Mouse (Mus musculus): ENCODE results near the gene Scube1.

Gene Scube1

DNA sequence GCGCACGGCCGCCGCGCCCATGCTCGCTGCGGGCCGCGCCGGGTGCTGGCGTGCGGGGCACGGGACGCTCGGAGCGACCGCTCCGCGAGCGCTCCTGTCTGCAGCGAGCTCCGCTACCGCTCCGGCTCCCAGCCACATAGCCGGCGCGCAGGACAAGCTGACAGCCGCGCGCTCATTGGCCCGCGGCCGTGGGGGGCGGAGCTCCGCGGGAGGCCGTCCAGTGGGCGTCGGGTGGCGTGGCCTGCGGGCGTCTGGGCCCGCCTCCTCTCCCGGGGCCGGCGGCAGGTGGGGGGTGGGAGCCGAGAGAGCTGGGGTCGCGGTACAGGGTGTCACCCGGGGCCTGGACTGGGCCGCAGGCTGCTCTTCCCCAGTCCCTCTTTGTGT, at the start of gene Scube1:
TSS of gene Scube1 (minus strand) at position 136 of the 384 bp plus-strand sequence.
- no peak for DNase-seq (ENCODE audit: extremely low read depth, low read depth, low spot score)

DNA sequence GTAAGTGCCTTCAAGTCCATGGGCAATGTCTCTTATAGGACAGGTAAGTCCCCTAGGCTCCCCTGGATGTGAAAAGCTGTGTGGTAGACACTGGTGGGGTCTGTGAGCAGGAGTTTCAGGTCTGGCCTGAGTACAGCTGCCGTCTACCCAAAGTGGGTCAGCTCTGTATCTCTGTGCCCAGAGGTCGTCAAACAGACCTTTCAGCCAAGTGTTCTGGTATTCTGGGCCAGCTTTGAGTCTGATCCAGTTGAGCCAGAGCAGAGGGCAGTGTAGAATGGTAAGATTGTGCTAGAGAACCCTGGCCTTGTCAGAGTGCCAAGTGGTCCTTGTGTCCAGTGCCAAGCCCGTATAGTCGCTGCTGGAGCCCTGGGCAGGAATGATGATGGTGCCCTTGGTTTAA, 48.1 kb upstream of the Scube1 start:
- DNase-seq (ENCODE audit: extremely low read depth, low read depth, low spot score) = no peak

DNA sequence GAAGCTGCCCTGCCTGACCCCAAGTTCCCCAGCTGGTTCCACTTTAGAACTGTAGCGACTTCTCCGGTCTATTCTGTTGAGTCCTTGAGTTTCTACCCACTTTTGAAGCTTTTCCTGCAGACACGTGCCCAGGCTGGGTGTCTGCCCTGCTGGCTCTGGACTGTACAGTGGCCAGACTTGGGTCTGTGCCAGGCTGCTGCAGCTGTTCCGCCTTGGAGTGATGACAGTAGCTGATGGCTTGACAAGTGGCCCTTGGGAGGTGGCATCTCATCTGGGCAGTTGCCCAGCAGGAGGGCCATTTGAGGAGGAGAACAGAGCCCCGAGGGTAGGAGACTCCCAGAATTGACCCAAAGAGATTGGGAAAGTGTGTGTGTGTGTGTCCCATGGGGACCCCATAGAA, 47.6 kb upstream of the Scube1 start:
- no peak for DNase-seq (ENCODE audit: extremely low read depth, low read depth, low spot score)

DNA sequence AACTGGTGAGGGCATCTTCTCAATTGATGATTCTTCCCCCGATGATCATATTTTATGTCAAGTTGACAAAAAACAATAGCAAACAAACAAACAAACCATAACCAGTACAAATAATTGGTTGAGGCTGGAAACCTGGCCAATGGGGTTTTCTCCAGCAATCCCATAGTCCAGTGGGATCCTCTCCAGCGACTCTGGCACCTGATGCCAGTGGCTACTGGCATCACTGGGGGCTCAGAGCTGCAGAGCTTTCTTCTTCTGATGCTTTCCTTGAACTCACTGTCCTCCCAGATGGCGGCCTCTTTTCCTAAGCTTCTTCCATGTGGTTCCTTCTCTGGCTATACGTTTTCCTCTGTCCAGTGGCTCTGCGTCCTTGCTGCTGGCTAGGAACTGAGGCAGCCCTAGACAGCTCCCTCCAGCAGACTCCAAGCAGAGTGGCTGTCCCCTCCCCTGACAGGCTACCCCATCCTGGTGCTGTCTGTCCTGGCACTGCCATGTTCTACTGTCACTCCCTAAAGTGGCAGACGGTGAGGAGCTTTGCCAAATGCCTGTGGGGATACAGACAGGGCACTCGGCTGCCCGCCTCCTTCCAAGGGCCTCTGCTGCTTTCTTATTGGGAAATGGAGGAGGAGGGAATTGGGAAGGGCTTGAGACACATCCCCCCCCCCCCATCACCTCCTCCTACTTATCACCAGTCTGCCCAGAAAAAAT, 46.7 kb upstream of the Scube1 start:
- no peak for DNase-seq (ENCODE audit: extremely low read depth, low read depth, low spot score)

DNA sequence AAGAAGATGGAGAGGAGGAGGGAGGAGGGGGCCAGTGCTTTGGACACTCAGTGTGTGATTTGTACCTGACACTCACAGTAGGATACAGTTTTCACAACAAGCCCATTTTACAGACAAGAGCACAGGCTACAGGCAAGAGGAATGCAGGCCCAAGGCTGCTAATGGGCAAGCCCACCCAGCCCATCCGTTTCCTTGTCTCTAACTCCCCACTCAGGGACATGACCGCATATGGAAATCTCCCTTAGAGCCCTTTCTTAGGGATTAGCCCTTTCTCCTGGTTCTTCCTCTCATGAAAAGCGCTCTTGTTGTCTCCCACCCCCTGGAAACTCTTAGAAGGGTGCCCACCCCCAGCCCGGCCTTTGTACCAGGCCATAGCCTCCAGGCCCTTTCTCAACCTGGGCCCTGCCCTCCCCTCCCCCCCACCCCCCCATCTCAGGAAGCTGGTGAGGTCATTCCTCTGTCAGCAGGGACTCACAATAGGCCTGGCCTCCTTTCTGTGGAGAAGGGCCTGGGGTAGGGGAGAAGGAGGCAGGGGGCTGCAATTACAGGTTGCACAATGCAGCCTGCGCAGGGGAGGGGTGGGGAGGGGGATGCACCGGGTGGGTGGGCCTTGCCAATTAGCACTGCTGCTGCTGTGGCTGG, 40.7 kb upstream of the Scube1 start:
- DNase-seq (ENCODE audit: extremely low read depth, low read depth, low spot score) = no peak

DNA sequence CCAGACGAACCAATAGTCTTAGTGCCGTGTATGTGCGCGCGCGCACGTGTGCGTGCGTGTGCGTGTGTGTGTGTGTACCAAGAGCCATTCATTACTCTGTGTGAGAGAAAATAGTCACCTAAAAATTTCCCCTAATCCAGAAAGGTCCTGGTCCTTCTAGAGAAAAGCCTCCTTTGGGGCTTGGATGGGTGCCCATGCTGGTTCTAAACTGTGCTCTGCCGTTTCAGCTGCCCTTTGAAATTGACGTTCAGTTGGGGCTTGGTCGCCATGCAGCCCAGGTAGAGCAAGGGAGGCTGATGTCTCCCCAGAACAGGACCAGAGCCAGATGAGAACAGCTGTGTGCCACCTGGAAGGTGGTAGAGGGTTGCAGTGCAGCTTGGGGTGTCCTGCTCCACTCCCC, 36.7 kb upstream of the Scube1 start:
- no peak for DNase-seq (ENCODE audit: extremely low read depth, low read depth, low spot score)

DNA sequence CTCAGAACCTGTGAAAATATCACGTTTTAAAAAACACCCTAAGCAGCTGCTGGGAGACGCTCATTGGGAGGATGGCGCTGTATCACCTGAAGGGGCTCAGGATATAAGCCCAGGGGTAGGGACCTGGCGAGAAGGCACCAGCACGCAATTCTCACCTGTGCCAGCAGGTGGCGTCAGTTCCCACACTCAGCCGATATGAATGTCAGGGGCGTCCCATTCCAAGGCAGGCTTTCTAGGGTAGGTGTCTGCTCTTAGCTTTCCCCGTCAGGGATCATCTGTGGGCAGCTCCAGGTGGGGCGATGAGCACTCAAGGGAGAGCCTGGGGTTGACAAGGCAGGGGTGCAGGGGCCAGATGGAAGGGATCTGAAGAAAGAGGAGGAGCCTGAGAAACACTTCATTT, 35.9 kb upstream of the Scube1 start:
- no peak for DNase-seq (ENCODE audit: extremely low read depth, low read depth, low spot score)

DNA sequence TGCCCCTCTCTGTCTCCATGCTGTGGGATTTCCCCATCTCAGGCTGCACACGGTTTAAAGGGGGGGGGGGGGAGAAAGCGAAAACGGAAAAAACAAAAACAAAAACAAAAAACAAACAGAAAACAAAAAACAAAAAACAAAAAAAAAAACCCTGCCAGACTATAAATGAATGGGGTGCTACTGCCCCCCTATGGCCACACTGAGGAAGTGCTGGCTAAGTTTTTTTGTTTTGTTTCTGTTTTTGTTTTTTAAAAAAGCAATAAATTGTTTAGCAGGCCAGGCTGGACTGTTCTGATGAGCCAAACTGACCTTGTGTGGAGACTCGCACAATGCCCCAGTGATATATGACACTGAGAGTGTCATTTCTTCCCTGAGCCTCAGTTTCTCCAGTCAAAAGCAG, 34.1 kb upstream of the Scube1 start:
- no peak for DNase-seq (ENCODE audit: extremely low read depth, low read depth, low spot score)

DNA sequence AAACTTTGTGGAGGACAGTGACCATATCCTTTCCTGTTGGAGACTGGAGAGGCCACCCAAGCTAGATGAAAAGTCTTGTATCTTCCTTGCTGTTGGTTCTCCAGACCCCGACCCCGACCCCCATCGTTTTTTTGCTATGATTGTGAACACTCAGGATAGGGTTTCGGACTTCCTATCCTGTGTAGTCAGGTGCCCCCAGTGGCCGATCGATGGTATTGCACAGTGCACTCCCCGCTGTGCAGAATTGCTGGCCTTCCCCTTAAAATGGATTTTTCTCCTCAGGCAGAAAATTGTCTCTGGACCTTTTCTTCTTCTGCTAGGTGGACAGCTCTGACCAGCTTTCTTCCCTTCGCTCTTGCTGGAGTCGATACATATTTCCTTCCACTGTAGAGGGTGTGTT, 31.9 kb upstream of the Scube1 start:
- no peak for DNase-seq (ENCODE audit: extremely low read depth, low read depth, low spot score)

DNA sequence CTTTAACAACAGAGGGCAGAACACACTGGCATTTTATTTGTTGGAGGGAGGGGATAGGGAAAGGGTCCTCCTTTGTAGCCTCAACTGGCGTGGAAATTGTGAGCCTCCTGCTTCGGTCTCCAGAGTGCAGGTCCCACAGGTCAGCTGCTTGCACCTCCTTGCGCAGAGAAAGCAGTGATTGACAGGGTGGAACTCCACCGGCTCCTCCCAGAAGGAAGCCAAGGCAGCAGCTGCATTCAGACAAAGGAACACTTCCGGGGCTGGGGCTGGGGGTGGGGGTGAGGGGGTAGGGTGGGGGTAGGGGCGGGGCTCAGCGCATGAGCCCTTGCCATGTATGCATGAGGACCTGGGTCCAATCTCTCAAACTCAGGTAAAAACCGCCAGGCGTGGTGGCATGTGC, 24.6 kb upstream of the Scube1 start:
- DNase-seq (ENCODE audit: extremely low read depth, low read depth, low spot score) = no peak

DNA sequence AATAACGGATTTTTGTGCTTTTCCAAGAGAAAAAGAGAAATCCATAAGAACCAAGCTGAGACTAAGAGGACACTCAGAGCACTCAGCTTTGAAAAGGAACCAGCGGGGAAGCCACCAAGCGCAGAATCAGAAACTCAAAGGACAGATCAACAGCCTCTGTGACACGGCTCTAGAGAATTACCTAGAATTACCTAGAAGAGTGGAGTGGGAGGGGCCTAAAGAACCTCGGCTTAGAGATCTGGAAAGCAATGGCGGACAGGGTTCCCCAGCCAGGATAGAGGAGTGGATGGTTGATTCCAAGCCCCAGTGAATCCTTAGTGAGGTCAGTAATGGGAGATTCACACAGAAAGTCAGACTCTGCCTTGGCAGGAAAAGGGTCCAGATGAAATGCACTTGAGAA, 24.2 kb upstream of the Scube1 start:
- DNase-seq (ENCODE audit: extremely low read depth, low read depth, low spot score) = no peak

DNA sequence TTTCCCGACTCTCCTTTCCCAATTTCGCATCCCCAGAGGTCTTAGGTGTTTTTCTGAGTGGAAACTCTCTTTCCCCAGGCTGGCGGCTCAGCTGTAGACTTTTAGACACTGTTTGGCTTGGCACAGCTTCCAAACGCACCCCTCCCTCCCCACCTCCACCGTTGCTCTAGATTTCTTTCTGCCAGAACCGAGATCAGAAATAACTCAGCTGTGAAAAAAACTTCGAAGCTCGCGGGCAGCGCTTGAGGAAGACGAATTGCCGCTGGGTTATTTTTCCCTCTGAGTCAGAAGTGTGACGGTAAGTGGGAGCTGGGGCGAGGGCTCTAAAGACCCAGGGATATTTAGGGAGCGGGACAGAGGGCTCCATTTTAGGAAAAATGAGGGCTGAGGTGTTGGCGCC, 21.5 kb upstream of the Scube1 start:
- no peak for DNase-seq (ENCODE audit: extremely low read depth, low read depth, low spot score)

DNA sequence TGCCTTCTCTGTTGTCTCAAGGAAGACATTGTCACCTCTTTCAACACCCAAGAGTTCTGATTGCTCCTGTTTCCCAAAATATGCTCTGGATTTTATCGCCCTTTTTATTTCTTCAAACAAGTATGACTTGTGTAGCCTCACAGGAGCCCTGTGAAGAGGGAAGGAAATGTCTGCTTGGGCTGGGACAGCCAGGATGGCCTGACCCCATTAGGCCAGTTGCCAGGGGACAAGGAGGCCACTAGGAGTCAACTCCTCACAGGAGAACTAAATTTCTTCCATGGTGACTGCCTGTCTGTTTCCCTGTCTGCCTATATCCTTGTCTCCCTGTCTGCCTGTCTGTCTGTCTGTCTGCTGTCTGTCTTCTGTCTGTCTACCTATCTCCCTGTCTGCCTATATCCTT, 17.2 kb upstream of the Scube1 start:
- DNase-seq (ENCODE audit: extremely low read depth, low read depth, low spot score) = no peak

DNA sequence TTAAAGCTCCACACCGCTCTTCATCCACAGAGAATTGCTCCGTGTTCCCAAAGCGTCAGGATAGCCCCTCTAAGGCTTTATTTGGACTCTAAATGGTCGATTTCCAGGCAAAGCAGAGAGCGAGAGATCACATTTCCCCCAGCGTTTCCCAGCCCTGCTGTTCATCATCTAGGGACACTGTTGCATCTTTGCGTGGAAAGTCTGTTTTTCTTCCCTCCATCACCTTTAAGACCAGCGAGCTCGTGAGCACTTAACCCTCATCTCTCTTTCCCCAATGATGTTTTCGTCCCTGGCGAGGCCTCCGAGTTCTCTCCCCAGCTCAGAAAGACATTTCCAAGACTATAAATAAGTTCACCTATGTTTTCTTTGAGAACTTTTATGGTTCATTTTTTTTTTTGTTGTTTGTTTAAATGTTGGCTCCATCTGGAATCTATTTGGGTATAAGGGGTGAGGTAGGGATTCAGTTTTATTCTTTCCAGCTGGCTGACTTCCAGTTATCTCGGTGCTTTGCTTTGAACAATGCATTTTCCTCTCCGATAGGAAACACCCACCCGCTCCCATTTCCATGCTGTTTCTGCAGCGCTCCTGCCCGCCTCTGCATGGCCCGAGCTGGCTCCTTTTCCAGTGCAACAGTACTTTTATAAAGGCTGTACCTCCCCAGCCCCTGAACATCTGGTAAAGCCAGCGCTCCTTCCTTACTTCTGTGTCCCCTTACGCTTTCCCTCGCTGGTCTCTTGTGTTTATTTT, 16.0 kb upstream of the Scube1 start:
- no peak for DNase-seq (ENCODE audit: extremely low read depth, low read depth, low spot score)

DNA sequence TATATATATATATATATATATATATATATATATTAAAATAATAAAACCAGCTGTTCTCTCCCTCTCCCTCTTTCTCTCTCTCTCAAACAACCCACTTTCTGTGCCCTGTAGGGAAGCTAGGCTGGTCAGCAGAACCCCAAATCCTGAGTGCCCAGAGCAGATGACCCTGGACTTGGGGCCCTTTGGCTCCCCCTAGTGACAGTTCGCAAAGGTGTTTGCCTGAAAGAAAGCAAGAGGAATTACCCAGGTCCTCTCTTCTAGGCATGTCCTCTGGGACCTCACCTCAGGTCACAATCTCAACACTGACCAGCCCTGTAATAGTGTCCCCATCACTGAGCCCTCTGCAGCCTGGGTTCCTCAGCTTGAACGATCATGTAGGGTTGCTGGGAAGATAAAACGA, 2.8 kb upstream of the Scube1 start:
- DNase-seq (ENCODE audit: extremely low read depth, low read depth, low spot score) = no peak

DNA sequence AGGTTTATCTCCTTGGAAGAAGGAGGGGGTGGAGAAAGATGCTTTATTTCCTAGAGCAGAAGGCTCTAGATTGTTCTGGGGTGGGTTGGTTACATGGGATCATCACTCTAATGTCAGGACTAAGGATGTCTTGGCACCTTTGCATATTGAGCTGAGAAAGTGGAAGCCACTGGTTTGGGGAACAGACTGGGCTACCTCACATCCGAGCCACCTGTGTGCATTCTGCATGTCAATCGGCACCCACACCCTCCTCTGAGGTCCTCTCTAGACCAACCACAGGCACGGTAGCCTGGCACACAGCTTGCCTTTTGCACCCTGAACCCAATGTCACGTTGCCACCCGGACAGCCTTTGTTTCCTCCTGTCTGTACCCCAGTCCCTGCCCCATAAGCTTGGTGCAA, 1.9 kb upstream of the Scube1 start:
- no peak for DNase-seq (ENCODE audit: extremely low read depth, low read depth, low spot score)

DNA sequence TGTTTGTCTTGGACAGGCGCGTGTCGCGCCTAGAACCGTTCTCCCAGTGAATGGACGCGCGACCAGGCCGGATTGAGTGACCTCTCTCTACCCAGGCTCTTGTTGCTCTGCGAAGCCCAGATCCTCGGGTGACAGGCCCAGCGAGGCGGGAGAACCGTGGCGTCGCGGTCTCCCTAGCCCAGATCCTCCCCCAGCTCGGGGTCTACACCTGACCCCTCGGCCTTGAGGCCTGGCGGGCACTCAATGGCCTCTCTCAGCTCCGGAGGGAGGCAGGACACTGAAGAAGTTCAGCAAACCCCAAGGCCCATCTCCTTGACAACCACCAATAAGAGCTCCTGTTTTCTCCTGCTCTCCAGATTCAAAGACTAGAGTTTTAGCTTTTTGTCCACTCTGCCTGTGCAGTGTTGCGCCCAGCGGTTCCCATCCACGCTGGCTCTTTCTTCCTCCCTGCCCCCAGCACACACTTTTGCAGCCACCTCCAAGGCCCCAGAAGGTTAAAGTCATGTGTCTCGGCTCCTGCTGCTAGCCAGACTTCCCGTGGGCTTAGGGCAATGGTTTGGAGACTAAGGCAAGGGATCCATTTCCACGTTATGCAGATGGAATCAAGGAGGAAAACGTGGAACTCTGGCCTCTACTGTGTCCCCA, 857 bp upstream of the Scube1 start:
- DNase-seq (ENCODE audit: extremely low read depth, low read depth, low spot score) = no peak

DNA sequence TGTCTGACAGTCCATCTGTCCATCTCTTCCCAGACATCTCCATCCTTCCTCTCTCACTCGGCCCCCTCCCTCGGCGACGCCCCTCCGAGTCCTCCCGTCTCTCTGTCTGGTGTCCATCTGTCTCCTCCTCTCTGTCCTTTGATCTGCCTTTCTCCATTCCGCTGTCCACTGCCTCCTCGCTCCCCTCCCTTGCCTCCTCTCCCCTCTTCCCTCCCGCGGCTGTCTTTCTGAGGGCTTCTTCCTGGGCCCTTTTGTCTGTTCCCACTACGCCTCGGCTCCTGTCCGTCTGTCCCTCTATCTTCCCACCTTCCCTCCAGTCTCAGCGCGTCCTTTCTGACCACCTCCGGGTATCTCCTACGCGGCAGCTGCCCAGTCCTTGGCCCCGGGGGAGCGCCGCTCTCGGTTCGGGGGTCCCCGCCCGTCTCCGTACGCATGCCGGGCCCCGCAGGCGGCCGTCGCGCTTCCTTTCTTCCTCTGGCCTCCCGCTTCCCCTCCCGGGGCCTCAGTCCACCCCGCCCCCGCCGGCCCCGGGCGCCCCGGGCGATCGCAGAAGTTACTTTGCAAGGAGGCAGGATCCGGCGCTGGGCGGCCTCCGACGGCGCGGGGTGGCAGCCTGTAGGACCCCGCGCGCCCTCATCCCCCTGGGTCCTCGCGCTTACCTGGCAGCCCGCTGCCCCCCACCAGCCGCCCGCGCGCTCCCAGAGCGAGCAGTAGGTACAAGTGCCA, 498 bp downstream of the Scube1 start:
- DNase-seq (ENCODE audit: extremely low read depth, low read depth, low spot score) = no peak

DNA sequence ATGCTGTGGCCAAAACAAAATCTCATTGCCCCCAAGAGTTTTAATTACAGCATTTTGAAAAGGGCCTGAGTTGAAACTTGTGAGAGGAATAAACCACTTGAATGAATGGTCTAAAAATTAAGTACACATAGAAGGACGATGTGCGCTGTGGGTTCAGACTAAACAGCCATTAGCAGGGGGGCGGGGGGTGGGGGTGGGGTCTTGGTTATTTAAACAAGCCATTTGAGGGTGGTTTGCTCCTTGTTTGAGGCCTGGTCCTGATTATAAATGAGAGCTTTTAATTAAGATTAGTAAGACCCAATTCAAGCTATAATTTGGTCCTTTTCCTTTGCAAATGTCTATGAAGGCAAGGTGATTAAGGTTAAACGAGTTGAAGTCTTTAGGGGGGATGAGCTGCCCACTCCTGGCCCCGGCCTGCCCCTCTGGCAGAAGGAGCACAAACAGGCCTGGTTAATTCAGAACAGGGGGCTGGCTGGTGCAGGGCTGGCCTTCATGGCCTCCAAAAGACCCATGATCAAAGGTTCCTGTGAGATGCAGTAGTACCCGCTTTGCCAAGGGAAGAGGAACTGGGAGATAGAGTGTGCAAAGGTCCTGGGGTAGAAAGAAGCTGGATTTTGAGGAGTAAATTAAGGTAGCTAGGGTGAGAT, 9.1 kb downstream of the Scube1 start:
- DNase-seq (ENCODE audit: extremely low read depth, low read depth, low spot score) = no peak

DNA sequence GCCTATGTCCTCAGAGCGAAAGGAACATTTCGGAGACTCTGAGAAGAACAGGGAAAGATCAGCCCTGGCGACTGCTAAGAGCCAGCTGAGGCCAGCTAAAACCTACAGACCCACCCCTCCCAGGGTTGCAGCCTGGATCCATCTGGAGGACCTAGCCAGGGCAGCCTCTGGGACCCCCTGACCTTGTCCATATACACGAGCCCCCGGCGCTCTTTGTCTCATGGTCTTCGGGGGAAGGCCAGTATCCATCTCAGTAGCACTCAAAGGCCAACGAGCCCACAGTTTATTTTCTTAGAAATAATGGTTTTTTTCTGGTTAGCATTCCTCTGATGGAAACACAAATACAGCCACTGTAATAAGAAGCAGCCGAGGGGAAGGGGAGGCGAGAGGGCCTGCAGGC, 12.0 kb downstream of the Scube1 start:
- DNase-seq (ENCODE audit: extremely low read depth, low read depth, low spot score) = no peak

DNA sequence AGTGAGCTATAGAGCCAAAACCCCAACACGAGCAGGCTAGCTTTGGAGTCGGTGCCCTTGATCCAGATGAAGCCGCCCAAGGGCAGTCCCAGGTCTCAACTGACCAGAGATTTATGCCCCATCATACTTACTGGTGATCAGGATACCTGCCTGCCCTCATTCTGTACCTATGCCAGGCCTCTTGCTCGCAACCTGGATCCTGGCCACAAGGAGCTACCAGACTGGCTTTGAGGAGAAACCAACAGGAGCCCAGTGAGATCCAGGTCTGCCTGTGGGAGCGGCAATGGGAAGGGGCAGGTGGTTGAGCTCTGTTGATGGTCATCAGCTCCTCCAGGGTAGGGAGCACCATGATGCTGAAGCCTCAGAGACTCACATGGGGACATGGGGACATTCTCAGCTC, 12.5 kb downstream of the Scube1 start:
- DNase-seq (ENCODE audit: extremely low read depth, low read depth, low spot score) = no peak
